Mouse (Mus musculus) CH12.LX (cell line): ENCODE measurements around the gene Wdr63. TPM values are rescaled to one million over a fixed set of nuclear protein-coding genes. Genes with fewer than 3 reads are reported as not detected.

ENCODE experiments used
- DNase-seq: peaks from one replicate; pipeline ENCODE4 v3.0.0-alpha.2; 2013; ENCODE audit errors: extremely low read depth
- H3K27ac ChIP-seq: 2 replicates; pipeline ENCODE4 v1.5.1; 2012; ENCODE audit warnings: low read depth, mild to moderate bottlenecking, control low read depth, moderate library complexity; ENCODE audit not compliant: insufficient read depth
- H3K27me3 ChIP-seq: replicated peaks from 2 replicates; pipeline ENCODE3; 2012; ENCODE audit warnings: inconsistent platforms
- H3K36me3 ChIP-seq, 2 experiments: replicated peaks in 1 of 2; 2 replicates each; pipeline versions ENCODE3 to v1.6.1; 2012; ENCODE audit warnings: inconsistent platforms in 1 of 2, low read length in 1 of 2, mild to moderate bottlenecking in 1 of 2, mixed read lengths in 1 of 2, moderate library complexity in 1 of 2; ENCODE audit not compliant: control insufficient read depth in 1 of 2, insufficient read depth in 1 of 2
- H3K4me1 ChIP-seq, 2 experiments: 2 replicates each; pipeline ENCODE4 v1.6.1; 2012; ENCODE audit warnings: inconsistent platforms in 1 of 2, moderate library complexity in 1 of 2; ENCODE audit not compliant: insufficient read depth in 2 of 2, control insufficient read depth in 1 of 2
- H3K4me2 ChIP-seq: 2 replicates; pipeline ENCODE4 v1.6.1; 2012; ENCODE audit warnings: low read depth, mild to moderate bottlenecking, control low read depth; ENCODE audit not compliant: poor library complexity, insufficient read depth, severe bottlenecking
- H3K4me3 ChIP-seq, 3 experiments: fragments of 150-350 bp in 1 of 3; sonication (generic) in 1 of 3; replicated peaks in 1 of 3; 2 replicates each; pipeline versions ENCODE3 to v1.5.1; 2011 to 2012; ENCODE audit warnings: low read depth in 2 of 3, low read length in 2 of 3, mild to moderate bottlenecking in 2 of 3, moderate library complexity in 2 of 3, control low read depth in 1 of 3, improper control_type of control experiment in 1 of 3, inconsistent platforms in 1 of 3, mixed read lengths in 1 of 3; ENCODE audit not compliant: poor library complexity in 1 of 3
- H3K79me2 ChIP-seq: replicated peaks from 2 replicates; pipeline ENCODE4 v1.6.1; 2012; ENCODE audit warnings: mild to moderate bottlenecking, moderate library complexity; ENCODE audit not compliant: control insufficient read depth, poor library complexity, insufficient read depth, severe bottlenecking; ENCODE audit errors: extremely low read depth
- H3K9ac ChIP-seq: 2 replicates; pipeline ENCODE4 v1.6.1; 2012; ENCODE audit warnings: low read depth, mild to moderate bottlenecking, control low read depth, moderate library complexity; ENCODE audit not compliant: insufficient read depth
- H3K9me3 ChIP-seq: replicated peaks from 2 replicates; pipeline ENCODE3; 2012; ENCODE audit warnings: low read length, inconsistent platforms, mixed read lengths
- BHLHE40 ChIP-seq: IDR thresholded peaks from 2 replicates; pipeline ENCODE4 v1.6.1; 2011; ENCODE audit warnings: mild to moderate bottlenecking, low read depth, low read length, improper control_type of control experiment
- CHD1 ChIP-seq: IDR thresholded peaks from 2 replicates; pipeline ENCODE4 v1.6.1; 2012; ENCODE audit warnings: low read depth, low read length, improper control_type of control experiment, inconsistent platforms
- CHD2 ChIP-seq: IDR thresholded peaks from 2 replicates; pipeline ENCODE4 v1.6.1; 2011; ENCODE audit warnings: low read length, improper control_type of control experiment
- E2F4 ChIP-seq: IDR thresholded peaks from 2 replicates; pipeline ENCODE4 v1.6.1; 2011; ENCODE audit warnings: low read depth, low read length, improper control_type of control experiment; ENCODE audit not compliant: insufficient replicate concordance
- ELF1 ChIP-seq: IDR thresholded peaks from 2 replicates; pipeline ENCODE4 v1.6.1; 2014; ENCODE audit warnings: low read depth, mild to moderate bottlenecking, inconsistent platforms, low read length, improper control_type of control experiment
- ETS1 ChIP-seq: conservative IDR thresholded peaks from 2 replicates; pipeline ENCODE4 v1.6.1; 2012; ENCODE audit warnings: low read depth, mild to moderate bottlenecking, inconsistent platforms, low read length, improper control_type of control experiment, moderate library complexity
- GABPA ChIP-seq: IDR thresholded peaks from 2 replicates; pipeline ENCODE4 v1.6.1; 2012; ENCODE audit warnings: low read depth, low read length, improper control_type of control experiment, inconsistent platforms; ENCODE audit not compliant: insufficient replicate concordance
- HCFC1 ChIP-seq: IDR thresholded peaks from 2 replicates; pipeline ENCODE4 v1.6.1; 2012; ENCODE audit warnings: low read depth, mild to moderate bottlenecking, inconsistent platforms, low read length, improper control_type of control experiment
- IRF4 ChIP-seq: IDR thresholded peaks from 2 replicates; pipeline ENCODE4 v1.6.1; 2014; ENCODE audit warnings: low read depth, mild to moderate bottlenecking, inconsistent platforms, low read length, improper control_type of control experiment
- JUND ChIP-seq: conservative IDR thresholded peaks from 2 replicates; pipeline ENCODE4 v1.6.1; 2011; ENCODE audit warnings: low read depth, low read length, improper control_type of control experiment
- MAFK ChIP-seq: IDR thresholded peaks from 2 replicates; pipeline ENCODE4 v1.6.1; 2011; ENCODE audit warnings: low read length, improper control_type of control experiment; ENCODE audit not compliant: insufficient replicate concordance
- MXI1 ChIP-seq: IDR thresholded peaks from 2 replicates; pipeline ENCODE4 v1.6.1; 2011; ENCODE audit warnings: mild to moderate bottlenecking, low read depth, low read length, improper control_type of control experiment
- NRF1 ChIP-seq: IDR thresholded peaks from 2 replicates; pipeline ENCODE4 v1.6.1; 2014; ENCODE audit warnings: low read depth, mild to moderate bottlenecking, inconsistent platforms, low read length, improper control_type of control experiment, moderate library complexity
- PAX5 ChIP-seq: IDR thresholded peaks from 2 replicates; pipeline ENCODE4 v1.6.1; 2012; ENCODE audit warnings: low read length, inconsistent platforms, mixed read lengths
- POLR2A ChIP-seq: IDR thresholded peaks from 2 replicates; pipeline ENCODE4 v1.6.1; 2011; ENCODE audit warnings: low read depth, mild to moderate bottlenecking, improper control_type of control experiment, low read length
- SIN3A ChIP-seq: IDR thresholded peaks from 2 replicates; pipeline ENCODE4 v1.6.1; 2012; ENCODE audit warnings: low read length, improper control_type of control experiment, inconsistent platforms
- TBP ChIP-seq: conservative IDR thresholded peaks from 2 replicates; pipeline ENCODE4 v1.6.1; 2011; ENCODE audit warnings: low read depth, low read length, improper control_type of control experiment
- USF2 ChIP-seq: conservative IDR thresholded peaks from 2 replicates; pipeline ENCODE4 v1.6.1; 2011; ENCODE audit warnings: low read depth, low read length, improper control_type of control experiment
- ZKSCAN1 ChIP-seq: IDR thresholded peaks from 2 replicates; pipeline ENCODE4 v1.6.1; 2012; ENCODE audit warnings: low read depth, inconsistent platforms, low read length, improper control_type of control experiment, borderline replicate concordance
- dilution Hi-C: fragments of 300-500 bp; cut with MboI; formaldehyde crosslinking; loops from 2 replicates; pipeline ENCODE4 v1.14.3; 2020; ENCODE audit warnings: low sequenced_read_pairs; ENCODE audit not compliant: extremely low pct_unique_long_range_greater_than_20kb, extremely low pct_ligation_motif_present
- in situ Hi-C: fragments of 300-500 bp; cut with MboI; formaldehyde crosslinking; loops from 3 replicates; pipeline ENCODE4 v1.14.3; 2019; ENCODE audit warnings: low sequenced_read_pairs, low pct_ligation_motif_present, low pct_unique_long_range_greater_than_20kb, mixed read lengths
- polyA plus RNA-seq: library from polyadenylated mRNA; unstranded; fragments of >175 nt; gene quantifications from 2 replicates; pipeline ENCODE4 v1.2.1, GENCODE M21; 2012; ENCODE audit warnings: low read depth; ENCODE audit not compliant: insufficient read length
- total RNA-seq, 2 experiments: library from RNA; depleted of rRNA; stranded (reverse); fragments of 300-350 nt in 1 of 2; fragments of >200 nt in 1 of 2; gene quantifications; 2 replicates each; pipeline ENCODE4 v1.2.3; 2012 to 2014

Gene Wdr63
- total and polyA plus RNA-seq, 3 experiments: not detected

DNA sequence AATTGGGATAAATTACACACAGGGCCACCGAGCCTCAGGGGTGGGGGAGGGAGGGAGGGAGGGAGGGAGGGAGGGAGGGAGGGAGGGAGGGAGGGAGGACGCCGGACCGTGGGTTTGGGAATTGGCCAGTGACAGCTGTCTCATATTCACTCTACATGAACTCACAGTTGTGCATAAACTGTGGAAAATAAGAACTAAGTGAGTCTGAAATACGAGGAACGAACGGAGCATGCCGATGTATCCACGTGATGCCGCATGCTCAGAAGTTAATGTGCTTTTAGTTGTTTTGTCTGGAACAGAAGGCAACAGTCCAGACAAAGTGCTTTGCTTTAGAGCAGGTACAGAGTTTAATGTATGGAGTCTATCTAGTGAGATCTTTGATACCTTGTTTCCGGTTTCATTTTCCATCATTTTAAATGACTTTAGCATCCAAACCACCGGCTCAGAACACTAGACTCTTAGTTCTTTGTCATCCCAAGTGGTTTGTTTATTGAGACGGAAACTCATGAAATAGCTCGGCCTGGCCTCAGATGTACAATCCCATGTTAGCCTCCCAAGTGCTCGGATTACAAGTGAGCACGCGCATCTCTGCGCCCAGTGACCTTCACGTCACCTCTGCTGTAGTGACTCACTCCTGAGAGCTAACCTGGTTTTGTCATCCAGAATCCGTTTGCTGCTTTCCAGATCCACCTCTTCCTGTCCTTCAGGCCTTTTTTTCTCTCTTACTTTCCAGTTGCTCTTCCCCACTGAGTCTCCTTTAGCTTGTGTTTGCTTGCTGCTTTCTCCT lies 97.9 kb downstream of the Wdr63 start:
- Histone ChIP-seq H3K4me1 (peaks cover 3 to 6% of the 10 kb centered on the region in 2 experiments; a peak in 1 of 4 replicates), H3K9ac (no peak overlapping the region), H3K4me2 (no peak overlapping the region), H3K27me3 (no peaks in the 10 kb centered on the region), H3K27ac (no peak overlapping the region)
- no peak for DNase-seq
- no peak for TF ChIP-seq MAFK
- TF ChIP-seq, all 38 proteins: peak for 0
- in situ Hi-C loops: no loop called here
- dilution Hi-C loops: no loop called here
- H3K4me3 ChIP-seq: no peak overlapping the region
- no peaks in the 10 kb centered on the region for H3K9me3 ChIP-seq
- H3K36me3 ChIP-seq: no peaks in the 10 kb centered on the region
- no peaks in the 10 kb centered on the region for H3K79me2 ChIP-seq

DNA sequence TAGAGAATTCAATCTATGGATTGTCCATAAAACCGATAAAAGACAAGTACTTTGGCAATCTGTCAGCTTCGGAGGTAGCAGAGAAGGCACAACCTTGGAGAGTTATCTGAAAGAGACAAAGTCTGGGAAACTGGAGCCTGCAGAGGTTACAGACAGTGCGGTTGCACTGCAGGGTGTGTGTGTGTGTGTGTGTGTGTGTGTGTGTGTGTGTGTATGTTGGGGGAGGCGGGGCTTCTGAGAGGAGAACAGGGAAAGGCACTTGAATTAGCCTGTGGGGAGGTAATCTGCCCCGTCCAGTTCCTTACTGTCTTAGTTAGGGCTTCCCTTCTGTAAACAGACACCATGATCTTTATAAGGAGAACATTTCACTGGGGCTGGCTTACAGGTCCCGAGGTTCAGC lies 100.1 kb downstream of the Wdr63 start:
- Histone ChIP-seq H3K4me2 (no peak overlapping the region), H3K9me3 (no peaks in the 10 kb centered on the region), H3K4me3 (no peak overlapping the region), H3K27ac (no peak overlapping the region), H3K9ac (no peak overlapping the region)
- DNase-seq: no peak
- in situ Hi-C loops: no loop called here
- TF ChIP-seq GABPA: no peak
- no peak for TF ChIP-seq USF2
- TF ChIP-seq IRF4: no peak
- no peak for TF ChIP-seq HCFC1
- no peak for TF ChIP-seq ELF1
- TF ChIP-seq POLR2A: no peak
- no peak for TF ChIP-seq ZKSCAN1
- no peak for TF ChIP-seq CHD2
- TF ChIP-seq SIN3A: no peak
- TF ChIP-seq MXI1: no peak
- TF ChIP-seq ETS1: no peak
- no peak for TF ChIP-seq CHD1
- no peak for TF ChIP-seq TBP
- no peak for TF ChIP-seq BHLHE40
- no peak for TF ChIP-seq PAX5
- TF ChIP-seq NRF1: no peak
- no peak for TF ChIP-seq E2F4
- no peak for TF ChIP-seq JUND
- TF ChIP-seq, all 38 proteins: peak for 0
- H3K79me2 ChIP-seq: no peaks in the 10 kb centered on the region
- dilution Hi-C loops: no loop called here
- peaks cover 3 to 6% of the 10 kb centered on the region in 2 experiments; a peak in 1 of 4 replicates for H3K4me1 ChIP-seq
- H3K36me3 ChIP-seq: no peaks in the 10 kb centered on the region
- no peaks in the 10 kb centered on the region for H3K27me3 ChIP-seq
